Mouse (Mus musculus) liver, embryonic 12.5 days (tissue): Measurements from ENCODE around the gene Rsph1. TPM values are rescaled to one million over a fixed set of nuclear protein-coding genes. Genes with fewer than 3 reads are reported as not detected.
A peak's percentile ranks its signal among the peaks of the same experiment; 100 is the strongest.

ENCODE experiments used
- ATAC-seq: fragments of 200-750 bp; cut with Nextera tagmentation; 2 replicates; pipeline ENCODE4 v1.8.0; 2017; ENCODE audit warnings: moderate number of reproducible peaks, mild to moderate bottlenecking, moderate library complexity
- H3K27ac ChIP-seq: fragments of 300-500 bp; sonication (generic); 2 replicates; pipeline ENCODE4 v1.5.1; 2016; ENCODE audit warnings: mild to moderate bottlenecking
- H3K27me3 ChIP-seq: fragments of 300-500 bp; sonication (generic); replicated peaks from 2 replicates; pipeline ENCODE4 v1.6.1; 2016; ENCODE audit warnings: mild to moderate bottlenecking, moderate library complexity
- H3K36me3 ChIP-seq: fragments of 300-500 bp; sonication (generic); 2 replicates; pipeline ENCODE4 v1.6.1; 2016; ENCODE audit warnings: mild to moderate bottlenecking, moderate library complexity
- H3K4me1 ChIP-seq: fragments of 300-500 bp; sonication (generic); 2 replicates; pipeline ENCODE4 v1.6.1; 2016
- H3K4me2 ChIP-seq: fragments of 300-500 bp; sonication (generic); 2 replicates; pipeline ENCODE4 v1.6.1; 2016; ENCODE audit warnings: mild to moderate bottlenecking, moderate library complexity
- H3K4me3 ChIP-seq: fragments of 300-500 bp; sonication (generic); 2 replicates; pipeline ENCODE4 v1.5.1; 2016; ENCODE audit warnings: mild to moderate bottlenecking, moderate library complexity
- H3K9ac ChIP-seq: fragments of 300-500 bp; sonication (generic); 2 replicates; pipeline ENCODE4 v1.6.1; 2016; ENCODE audit warnings: mild to moderate bottlenecking, moderate library complexity
- H3K9me3 ChIP-seq: fragments of 300-500 bp; sonication (generic); replicated peaks from 2 replicates; pipeline ENCODE4 v1.6.1; 2016; ENCODE audit warnings: mild to moderate bottlenecking, moderate library complexity
- WGBS: fragments of 180-500 bp; shearing (Covaris S2); methylation state at CpG from one replicate; pipeline ENCODE4 v1.1.7; 2016; ENCODE audit not compliant: insufficient replicate concordance; 5-methylcytosine and 5-hydroxymethylcytosine counted together
- polyA plus RNA-seq: library from polyadenylated mRNA; unstranded; fragments of >200 nt; fragmentation: Nextera tagmentation; extraction: Ambion mirVana; gene quantifications from 2 replicates; pipeline ENCODE4 v1.2.1, GENCODE M21; 2016

Gene Rsph1
- polyA plus RNA-seq, 1 experiment from 2014 or later, result 0.32 TPM

DNA sequence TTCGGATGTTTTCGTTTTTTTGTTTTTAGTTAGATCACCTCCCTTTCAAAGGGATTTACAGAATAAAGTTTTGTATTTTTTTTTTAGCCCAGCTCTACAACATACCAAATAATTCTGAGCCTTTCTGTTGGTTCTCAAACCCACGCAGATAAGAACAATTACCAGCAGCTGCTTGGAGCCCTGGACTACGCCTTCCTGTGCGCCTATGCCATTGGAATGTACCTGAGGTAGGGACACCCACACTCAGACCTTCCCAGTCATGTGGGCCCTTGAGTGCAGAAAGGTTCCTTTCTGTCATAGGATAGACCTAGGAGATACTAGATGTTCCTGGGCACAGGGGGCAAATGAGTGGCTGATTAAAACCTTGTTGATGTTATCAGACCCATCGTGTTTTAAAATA lies 38.8 kb upstream of the Rsph1 start:
- H3K27ac ChIP-seq, result no peak overlapping the region
- H3K36me3 ChIP-seq, result no peaks in the 10 kb centered on the region
- H3K4me3 ChIP-seq, result no peak overlapping the region
- no peak overlapping the region for H3K4me2 ChIP-seq
- no peak for ATAC-seq
- peaks cover 8% of the 10 kb centered on the region; the same call in 1 of the 2 replicates for H3K4me1 ChIP-seq
- no peak overlapping the region for H3K9ac ChIP-seq
- H3K27me3 ChIP-seq, result no peaks in the 10 kb centered on the region
- WGBS, result 73% methylated on average over 6 of the region's 6 CpGs
- no peaks in the 10 kb centered on the region for H3K9me3 ChIP-seq

DNA sequence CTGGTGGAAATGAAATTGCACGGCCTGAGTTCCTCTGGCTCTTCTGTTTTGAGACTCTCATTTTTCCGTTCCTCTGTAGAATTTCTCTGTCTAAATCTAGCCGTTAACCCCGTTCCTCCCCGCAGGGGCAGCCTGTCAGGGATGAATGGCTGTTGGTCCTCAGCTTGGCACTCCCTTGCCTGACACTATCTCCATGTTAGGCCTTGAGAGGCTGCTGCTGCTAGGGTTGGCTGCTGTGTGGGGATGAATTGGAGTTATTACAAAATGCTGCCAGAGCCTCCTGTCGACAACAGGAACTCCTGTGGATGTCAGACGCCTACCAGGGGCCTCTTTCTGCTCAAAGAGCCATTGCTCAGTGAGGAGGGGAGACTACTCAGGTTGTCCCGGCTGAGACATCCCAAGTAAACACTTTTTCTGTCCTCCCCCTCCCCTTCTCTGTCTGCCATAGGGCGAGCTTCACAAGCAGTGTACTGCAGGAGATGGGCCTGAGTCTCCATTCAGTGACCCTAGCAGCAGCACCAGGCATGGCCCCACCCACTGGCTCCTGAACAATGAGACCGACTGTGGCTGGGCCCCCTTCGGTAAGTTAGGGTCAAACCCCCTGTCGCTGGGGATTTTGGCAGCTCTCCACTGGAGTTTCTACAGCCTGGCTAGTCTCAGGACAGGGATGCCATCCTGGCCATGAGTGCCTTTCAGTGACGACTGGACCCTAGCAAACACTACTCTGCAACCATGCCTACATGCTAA lies 38.0 kb upstream of the Rsph1 start:
- H3K27ac ChIP-seq, result no peak overlapping the region
- 62% methylated on average over 13 of the region's 13 CpGs for WGBS
- H3K36me3 ChIP-seq, result no peaks in the 10 kb centered on the region
- H3K4me3 ChIP-seq, result no peak overlapping the region
- H3K4me2 ChIP-seq, result no peak overlapping the region
- H3K4me1 ChIP-seq, result peaks cover 8% of the 10 kb centered on the region; the same call in 1 of the 2 replicates
- ATAC-seq, result no peak
- H3K9me3 ChIP-seq, result no peaks in the 10 kb centered on the region
- no peak overlapping the region for H3K9ac ChIP-seq
- H3K27me3 ChIP-seq, result no peaks in the 10 kb centered on the region

DNA sequence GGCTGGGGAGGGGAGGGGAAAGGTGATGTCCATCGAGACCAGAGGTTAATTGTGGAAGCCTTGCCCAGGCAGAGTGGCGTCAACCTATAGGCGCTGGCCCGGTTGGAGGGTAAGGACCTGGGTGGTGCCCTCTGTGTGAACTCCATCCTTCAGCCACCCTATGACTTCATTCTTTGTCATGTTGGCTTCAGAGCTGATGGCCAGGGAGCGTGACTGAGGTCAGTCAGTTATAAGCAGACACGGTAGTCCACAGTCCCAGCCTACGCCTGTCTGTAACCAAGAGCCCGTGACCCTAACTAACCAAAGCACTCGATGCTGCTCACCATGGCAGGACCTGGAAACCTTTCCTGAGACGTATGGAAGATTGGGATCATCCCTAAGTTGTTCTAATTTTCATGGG lies 35.5 kb upstream of the Rsph1 start:
- no peak overlapping the region for H3K27ac ChIP-seq
- H3K4me1 ChIP-seq, result peaks cover 8% of the 10 kb centered on the region; the same call in 1 of the 2 replicates
- no peak for ATAC-seq
- no peaks in the 10 kb centered on the region for H3K9me3 ChIP-seq
- 82% methylated on average over 10 of the region's 10 CpGs for WGBS
- no peak overlapping the region for H3K4me3 ChIP-seq
- no peaks in the 10 kb centered on the region for H3K36me3 ChIP-seq
- no peak overlapping the region for H3K9ac ChIP-seq
- no peaks in the 10 kb centered on the region for H3K27me3 ChIP-seq
- no peak overlapping the region for H3K4me2 ChIP-seq

DNA sequence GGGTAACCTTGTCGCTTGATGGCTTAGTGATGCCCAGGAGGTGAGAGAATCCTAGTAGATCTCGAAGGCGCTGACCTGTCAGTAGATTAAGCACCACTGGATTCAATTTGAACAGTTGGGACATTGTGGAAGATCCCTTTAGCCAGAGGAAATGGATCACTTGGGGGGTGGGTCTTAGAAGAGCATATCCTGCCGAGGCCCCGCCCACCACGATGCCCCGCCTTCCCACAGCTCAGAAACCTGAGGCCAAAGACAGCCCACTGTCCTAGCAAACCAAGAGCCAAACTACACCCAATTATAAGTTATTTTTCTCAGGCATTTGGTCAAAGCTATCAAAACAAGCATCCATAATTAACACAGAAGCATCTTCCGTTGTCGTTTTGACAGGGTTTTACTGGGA lies 33.9 kb upstream of the Rsph1 start:
- no peak overlapping the region for H3K4me2 ChIP-seq
- no peaks in the 10 kb centered on the region for H3K36me3 ChIP-seq
- H3K9ac ChIP-seq, result no peak overlapping the region
- no peaks in the 10 kb centered on the region for H3K9me3 ChIP-seq
- no peaks in the 10 kb centered on the region for H3K27me3 ChIP-seq
- no peak for ATAC-seq
- H3K4me3 ChIP-seq, result no peak overlapping the region
- no peak overlapping the region for H3K27ac ChIP-seq
- peaks cover 12% of the 10 kb centered on the region for H3K4me1 ChIP-seq
- 72% methylated on average over 9 of the region's 9 CpGs for WGBS

DNA sequence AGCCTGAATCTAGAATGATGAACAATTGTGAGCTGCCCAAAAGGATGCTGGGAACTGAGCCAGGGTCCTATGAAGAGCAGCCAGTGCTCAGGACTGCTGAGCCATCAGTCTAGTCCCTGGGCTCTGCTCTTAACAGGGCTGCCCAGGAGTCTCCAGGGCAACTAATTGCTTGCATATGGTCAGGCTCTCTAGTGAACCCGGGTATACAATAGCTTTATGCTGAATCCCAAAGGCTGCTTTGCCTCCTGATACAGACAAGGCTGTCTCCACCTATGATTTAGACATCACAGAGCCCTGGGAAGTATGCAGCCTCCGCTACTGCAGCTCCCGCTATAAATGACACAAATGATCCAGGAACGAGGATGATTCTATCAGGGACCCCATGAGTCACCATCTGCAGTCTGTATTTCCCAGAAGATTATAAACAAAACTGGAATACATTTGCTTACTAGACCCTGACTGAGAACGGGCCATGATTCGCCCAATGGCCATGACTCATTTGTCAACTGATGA lies 32.2 kb upstream of the Rsph1 start:
- Histone ChIP-seq H3K27ac (no peak overlapping the region), H3K4me2 (no peak overlapping the region), H3K27me3 (no peaks in the 10 kb centered on the region), H3K4me1 (peaks cover 29% of the 10 kb centered on the region), H3K36me3 (no peaks in the 10 kb centered on the region), H3K9ac (no peak overlapping the region), H3K9me3 (no peaks in the 10 kb centered on the region), H3K4me3 (no peak overlapping the region)
- 81% methylated on average over 6 of the region's 6 CpGs for WGBS
- no peak for ATAC-seq

DNA sequence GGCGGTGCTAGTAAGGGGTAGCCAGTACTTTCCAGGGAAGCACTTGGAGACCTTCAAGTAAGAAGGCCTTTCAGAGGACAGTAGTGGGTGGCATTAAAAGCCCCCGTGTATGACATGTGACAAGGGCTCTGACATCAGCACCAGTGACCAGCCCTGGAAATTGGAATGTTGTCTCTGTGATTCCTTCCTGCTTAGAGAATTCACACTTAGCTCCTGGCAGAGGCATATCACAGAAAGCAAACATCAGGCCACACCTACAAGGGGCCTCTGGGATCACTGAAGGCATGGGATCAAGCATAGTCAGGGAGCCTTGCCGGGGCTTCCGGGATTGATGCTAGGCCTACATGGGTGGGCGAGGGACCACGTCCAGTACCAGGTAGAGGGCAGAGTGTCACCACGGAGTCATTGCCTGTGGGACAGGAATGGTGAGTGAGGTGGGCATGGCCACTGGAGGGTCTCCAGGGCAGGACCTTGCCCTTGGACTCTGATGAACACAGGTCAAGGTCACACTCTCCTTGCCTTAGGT lies 31.2 kb upstream of the Rsph1 start:
- Histone ChIP-seq H3K9me3 (no peaks in the 10 kb centered on the region), H3K9ac (no peak overlapping the region), H3K4me1 (peaks cover 33% of the 10 kb centered on the region), H3K27me3 (no peaks in the 10 kb centered on the region), H3K4me3 (no peak overlapping the region), H3K36me3 (no peaks in the 10 kb centered on the region), H3K27ac (no peak overlapping the region), H3K4me2 (no peak overlapping the region)
- 81% methylated on average over 7 of the region's 7 CpGs for WGBS
- ATAC-seq, result no peak

DNA sequence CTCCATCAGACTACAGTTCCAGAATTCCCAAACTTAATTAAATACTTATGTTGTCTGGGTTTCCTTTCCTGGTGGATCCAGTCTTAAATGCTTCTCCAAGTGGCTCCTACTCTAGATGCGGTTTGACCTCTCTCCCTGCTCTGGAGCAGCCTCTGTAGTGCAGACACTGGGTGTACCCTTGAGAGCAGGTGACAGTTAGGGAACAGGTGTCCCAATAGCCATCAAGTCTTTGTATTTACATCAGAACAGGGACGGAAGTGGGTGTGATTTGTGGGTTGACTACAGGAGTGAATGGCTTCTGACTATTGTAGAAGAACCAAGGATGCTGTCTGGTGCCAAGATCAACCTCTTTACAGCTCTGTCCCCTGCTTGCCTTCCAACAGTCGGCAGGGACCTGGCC lies 30.6 kb upstream of the Rsph1 start:
- ATAC-seq, result no peak
- Histone ChIP-seq H3K36me3 (no peaks in the 10 kb centered on the region), H3K27me3 (no peaks in the 10 kb centered on the region), H3K9me3 (no peaks in the 10 kb centered on the region), H3K4me2 (no peak overlapping the region), H3K4me3 (no peak overlapping the region), H3K4me1 (peaks cover 33% of the 10 kb centered on the region), H3K9ac (no peak overlapping the region), H3K27ac (no peak overlapping the region)
- WGBS, result 81% methylated on average over 3 of the region's 3 CpGs

DNA sequence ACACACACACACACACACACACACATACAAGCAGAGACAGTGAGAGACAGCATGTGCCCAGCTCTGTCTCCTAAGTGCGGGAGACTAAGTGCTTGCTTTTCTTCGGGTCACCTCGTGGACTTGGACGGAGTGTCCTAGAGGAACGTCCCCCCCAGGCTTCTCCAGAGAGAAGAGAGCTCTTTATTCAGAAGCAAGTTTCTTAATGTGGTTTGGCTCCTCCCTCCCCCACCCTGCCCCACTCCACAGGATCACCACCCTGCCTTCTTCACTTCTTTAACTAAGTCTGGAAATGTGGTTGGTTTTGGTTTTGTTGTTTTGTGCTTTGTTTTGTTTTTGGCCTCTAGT lies 28.6 kb upstream of the Rsph1 start:
- Histone ChIP-seq H3K27ac (peak overlapping the region; percentile 65; the same call in 1 of the 2 replicates), H3K4me2 (peak overlapping the region; percentile 56), H3K9ac (0 out of 2 replicates have a peak overlapping the region, but pooled peaks have one; percentile 27), H3K9me3 (no peaks in the 10 kb centered on the region), H3K4me3 (no peak overlapping the region), H3K4me1 (peaks cover 33% of the 10 kb centered on the region), H3K36me3 (no peaks in the 10 kb centered on the region), H3K27me3 (no peaks in the 10 kb centered on the region)
- no peak for ATAC-seq
- WGBS, result 45% methylated on average over 5 of the region's 5 CpGs

DNA sequence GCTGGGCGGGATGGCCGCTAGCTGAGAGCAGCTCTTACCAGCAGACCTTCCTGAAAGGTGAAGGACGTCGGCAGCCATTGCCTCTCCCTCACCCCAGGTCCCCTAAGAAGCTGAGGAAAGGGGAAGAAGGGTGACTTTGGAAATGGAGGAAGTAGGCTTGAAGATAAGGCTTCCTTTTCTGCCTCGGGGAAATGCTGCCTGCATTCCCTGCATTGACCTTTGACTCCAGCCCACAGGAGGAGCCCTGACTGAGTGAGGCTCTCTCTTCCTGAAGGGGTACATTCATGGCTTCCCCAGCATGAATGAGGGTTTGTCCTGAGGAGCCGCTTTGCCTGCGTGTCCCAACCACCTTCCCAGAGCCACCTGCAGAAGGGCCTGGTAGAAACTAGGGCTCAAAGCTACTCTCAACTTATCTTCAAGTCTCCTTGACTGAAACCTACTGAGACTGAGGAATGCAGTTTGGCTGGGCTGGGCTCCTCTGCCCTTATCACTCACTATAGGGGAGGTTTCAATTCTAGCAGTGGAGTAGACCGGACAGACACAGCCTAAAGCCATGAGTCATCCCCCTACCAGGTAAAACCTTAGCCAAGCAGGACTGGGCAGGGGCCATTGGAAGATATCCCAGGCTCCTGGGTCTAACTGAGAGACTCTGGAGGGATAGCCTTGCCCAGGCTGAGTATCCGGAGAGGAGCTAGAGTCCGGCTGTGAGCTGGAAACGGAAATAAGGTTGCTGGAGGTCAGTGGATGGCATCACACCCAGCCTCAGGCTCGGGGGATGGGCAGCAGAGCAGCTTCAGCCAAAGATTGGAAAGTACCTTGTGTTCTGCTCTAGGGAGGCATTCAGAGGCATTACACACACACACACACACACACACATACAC lies 28.0 kb upstream of the Rsph1 start:
- peaks cover 33% of the 10 kb centered on the region for H3K4me1 ChIP-seq
- ATAC-seq, result peak; percentile 73
- WGBS, result 16% methylated on average over 12 of the region's 12 CpGs
- H3K4me3 ChIP-seq, result no peak overlapping the region
- H3K9ac ChIP-seq, result 0 out of 2 replicates have a peak overlapping the region, but pooled peaks have one; percentile 27
- H3K27me3 ChIP-seq, result no peaks in the 10 kb centered on the region
- H3K9me3 ChIP-seq, result no peaks in the 10 kb centered on the region
- peak overlapping the region; percentile 65 for H3K27ac ChIP-seq
- no peaks in the 10 kb centered on the region for H3K36me3 ChIP-seq
- H3K4me2 ChIP-seq, result peak overlapping the region; percentile 56

DNA sequence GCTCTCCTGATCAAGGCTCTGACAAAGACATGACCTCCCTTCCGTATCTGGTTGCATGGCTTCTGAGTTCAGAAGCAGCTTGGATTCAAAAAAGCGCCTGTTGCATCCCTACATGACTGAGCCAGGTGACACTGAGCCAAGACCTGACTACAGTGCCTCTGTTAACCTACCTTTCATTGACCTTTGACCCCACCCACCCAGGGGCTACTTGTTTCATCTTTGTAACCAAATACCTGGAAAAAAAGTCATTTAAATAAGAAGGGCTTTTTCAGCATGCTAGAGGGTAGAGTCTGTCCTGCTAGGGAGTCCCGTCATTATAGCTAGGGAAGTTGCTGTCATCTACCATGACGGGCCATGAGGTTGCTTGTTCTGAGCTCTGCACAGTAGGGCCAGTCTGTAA lies 26.2 kb upstream of the Rsph1 start:
- Histone ChIP-seq H3K4me3 (no peak overlapping the region), H3K9ac (no peak overlapping the region), H3K4me1 (peaks cover 39% of the 10 kb centered on the region), H3K9me3 (no peaks in the 10 kb centered on the region), H3K27me3 (no peaks in the 10 kb centered on the region), H3K27ac (no peak overlapping the region), H3K4me2 (no peak overlapping the region), H3K36me3 (no peaks in the 10 kb centered on the region)
- ATAC-seq, result no peak
- WGBS, result 76% methylated on average over 4 of the region's 4 CpGs

DNA sequence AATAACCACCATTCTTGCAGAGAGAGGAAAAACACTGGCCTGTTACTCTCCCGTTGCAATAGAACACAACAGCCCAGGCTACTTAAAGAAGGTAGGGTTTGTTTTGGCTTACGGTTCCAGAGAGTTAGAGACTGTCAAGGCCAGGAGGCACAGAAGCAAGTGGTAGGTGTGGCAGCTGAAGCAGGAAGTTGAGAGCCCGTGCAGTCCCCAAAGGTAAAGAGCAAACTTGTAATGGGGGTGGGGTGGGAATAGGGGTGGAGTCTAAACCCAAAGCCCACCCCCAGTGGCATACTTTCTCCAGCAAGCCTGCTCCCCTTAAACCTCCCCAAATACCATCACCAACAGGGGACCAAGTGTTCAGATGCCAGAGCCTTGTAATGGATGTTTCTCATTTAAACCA lies 23.6 kb upstream of the Rsph1 start:
- H3K27me3 ChIP-seq, result peaks cover 11% of the 10 kb centered on the region
- no peak overlapping the region for H3K9ac ChIP-seq
- ATAC-seq, result no peak
- no peak overlapping the region for H3K4me3 ChIP-seq
- 44% methylated on average over 3 of the region's 3 CpGs for WGBS
- no peaks in the 10 kb centered on the region for H3K9me3 ChIP-seq
- H3K4me2 ChIP-seq, result no peak overlapping the region
- peaks cover 51% of the 10 kb centered on the region for H3K4me1 ChIP-seq
- no peaks in the 10 kb centered on the region for H3K36me3 ChIP-seq
- no peak overlapping the region for H3K27ac ChIP-seq

DNA sequence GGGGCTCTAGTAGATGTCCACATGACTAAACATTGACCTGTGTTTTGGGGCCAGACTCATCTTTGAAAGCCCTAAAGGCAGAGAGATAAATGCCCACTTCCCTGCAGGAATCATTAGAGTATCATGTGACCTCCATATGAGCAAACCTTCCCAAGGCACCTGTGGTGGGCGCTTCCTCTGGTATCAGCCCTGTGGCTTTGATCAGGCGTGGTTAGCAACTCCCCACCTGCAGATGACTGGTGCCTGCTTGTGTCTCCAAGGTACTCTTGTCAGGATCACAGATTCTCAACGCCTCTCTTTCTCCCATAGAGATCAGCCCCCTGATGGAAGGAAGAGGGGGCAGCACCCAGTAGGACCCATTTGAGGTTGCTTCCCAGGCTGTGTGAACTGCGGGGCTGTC lies 22.8 kb upstream of the Rsph1 start:
- H3K9me3 ChIP-seq, result no peaks in the 10 kb centered on the region
- no peak overlapping the region for H3K4me3 ChIP-seq
- 62% methylated on average over 4 of the region's 4 CpGs for WGBS
- H3K27me3 ChIP-seq, result peaks cover 17% of the 10 kb centered on the region
- no peaks in the 10 kb centered on the region for H3K36me3 ChIP-seq
- peaks cover 51% of the 10 kb centered on the region for H3K4me1 ChIP-seq
- no peak overlapping the region for H3K4me2 ChIP-seq
- H3K27ac ChIP-seq, result no peak overlapping the region
- no peak for ATAC-seq
- no peak overlapping the region for H3K9ac ChIP-seq
